Mouse (Mus musculus) G1E (cell line): Measurements from ENCODE around the gene Gucy2c. TPM values are rescaled to one million over a fixed set of nuclear protein-coding genes. Genes with fewer than 3 reads are reported as not detected.

Experiments
- ATAC-seq: 2 replicates; pipeline ENCODE4 v1.8.0; 2016; ENCODE audit warnings: mild to moderate bottlenecking; ENCODE audit not compliant: insufficient number of reproducible peaks, poor library complexity, low FRiP score, severe bottlenecking; ENCODE audit errors: extremely low read depth
- DNase-seq: peaks from one replicate; pipeline ENCODE4 v3.0.0; 2012; ENCODE audit warnings: low spot score
- H3K27me3 ChIP-seq: 2 replicates; pipeline ENCODE4 v1.6.1; 2012; ENCODE audit warnings: mild to moderate bottlenecking, low read length, inconsistent platforms; ENCODE audit not compliant: insufficient read depth
- H3K36me3 ChIP-seq: replicated peaks from 2 replicates; pipeline ENCODE3; 2012; ENCODE audit warnings: mild to moderate bottlenecking, inconsistent platforms
- H3K4me1 ChIP-seq: 2 replicates; pipeline ENCODE4 v1.6.1; 2012; ENCODE audit warnings: low read depth, low read length, inconsistent platforms, mixed read lengths; ENCODE audit not compliant: insufficient read depth
- H3K4me3 ChIP-seq: 2 replicates; pipeline ENCODE4 v1.5.1; 2012; ENCODE audit warnings: low read depth, mild to moderate bottlenecking, inconsistent platforms, low read length, moderate library complexity, mixed read lengths
- H3K9me3 ChIP-seq: replicated peaks from 2 replicates; pipeline ENCODE4 v1.6.1; 2012; ENCODE audit warnings: inconsistent platforms
- CTCF ChIP-seq: IDR thresholded peaks from 2 replicates; pipeline ENCODE4 v1.5.1; 2012; ENCODE audit warnings: low read depth, low read length, inconsistent platforms, mixed read lengths
- GATA1 ChIP-seq: IDR thresholded peaks from 2 replicates; pipeline ENCODE4 v1.6.1; 2012; ENCODE audit warnings: borderline replicate concordance, low read length, inconsistent platforms, mixed read lengths
- GATA2 ChIP-seq: IDR thresholded peaks from 2 replicates; pipeline ENCODE4 v1.6.1; 2012; ENCODE audit warnings: low read depth, low read length, inconsistent platforms, borderline replicate concordance
- POLR2AphosphoS5 ChIP-seq: IDR thresholded peaks from 2 replicates; pipeline ENCODE4 v1.6.1; 2012; ENCODE audit warnings: low read depth, low read length, inconsistent platforms; ENCODE audit not compliant: insufficient replicate concordance
- TAL1 ChIP-seq: conservative IDR thresholded peaks from 2 replicates; pipeline ENCODE4 v1.6.1; 2012; ENCODE audit warnings: low read depth, low read length, inconsistent platforms, mixed read lengths
- polyA plus RNA-seq: library from polyadenylated mRNA; stranded (reverse); fragments of >175 nt; gene quantifications from 2 replicates; pipeline ENCODE4 v1.2.3, GENCODE M21; 2012
- total RNA-seq, 2 experiments: library from RNA; stranded (forward) in 1 of 2; stranded (reverse) in 1 of 2; fragments of 200-1000 nt in 1 of 2; fragments of >200 nt in 1 of 2; fragmentation: Nextera tagmentation in 1 of 2; gene quantifications; 2 replicates each; pipeline ENCODE4 v1.2.3; 2014 to 2017

The Gucy2c gene
- total and polyA plus RNA-seq, 3 experiments: not detected

- ATAC-seq (no peak), DNase-seq (no peak)
- TF ChIP-seq CTCF: no peak
- Histone ChIP-seq H3K9me3 (0 out of 2 replicates have a peak, but pooled peaks cover 2% of the 10 kb centered on the region), H3K36me3 (no peaks in the 10 kb centered on the region), H3K4me3 (no peak overlapping the region), H3K27me3 (no peaks in the 10 kb centered on the region), H3K4me1 (no peaks in the 10 kb centered on the region)
Measured at GRCm38 (mm10) chr6:136714097-136714496, 67.5 kb downstream of the Gucy2c start.

- no peaks in the 10 kb centered on the region for H3K4me1 ChIP-seq
- H3K4me3 ChIP-seq: no peak overlapping the region
- TF ChIP-seq GATA2 (no peak), CTCF (no peak), GATA1 (no peak), TAL1 (no peak), POLR2AphosphoS5 (no peak)
- no peaks in the 10 kb centered on the region for H3K27me3 ChIP-seq
- peaks cover 4% of the 10 kb centered on the region; the same call in 1 of the 2 replicates for H3K9me3 ChIP-seq
- ATAC-seq (no peak), DNase-seq (no peak)
- H3K36me3 ChIP-seq: no peaks in the 10 kb centered on the region
Measured at GRCm38 (mm10) chr6:136710408-136710807, 71.2 kb downstream of the Gucy2c start.

GRCm38 (mm10) chr6:136708597-136708996 lies 73.0 kb downstream of the Gucy2c start:
- TF ChIP-seq CTCF (no peak), GATA1 (no peak), TAL1 (no peak), GATA2 (no peak), POLR2AphosphoS5 (no peak)
- no peaks in the 10 kb centered on the region for H3K4me1 ChIP-seq
- peaks cover 5% of the 10 kb centered on the region; the same call in 1 of the 2 replicates for H3K9me3 ChIP-seq
- ATAC-seq (no peak), DNase-seq (no peak)
- no peaks in the 10 kb centered on the region for H3K36me3 ChIP-seq
- H3K4me3 ChIP-seq: no peak overlapping the region
- no peaks in the 10 kb centered on the region for H3K27me3 ChIP-seq

GRCm38 (mm10) chr6:136701878-136702277 lies 79.7 kb downstream of the Gucy2c start:
- Histone ChIP-seq H3K36me3 (no peaks in the 10 kb centered on the region), H3K27me3 (no peaks in the 10 kb centered on the region), H3K4me1 (no peaks in the 10 kb centered on the region), H3K4me3 (no peak overlapping the region), H3K9me3 (peaks cover 4% of the 10 kb centered on the region; the same call in 1 of the 2 replicates)
- DNase-seq (no peak), ATAC-seq (no peak)
- TF ChIP-seq POLR2AphosphoS5 (no peak), TAL1 (no peak), CTCF (no peak), GATA1 (no peak), GATA2 (no peak)

- TF ChIP-seq GATA1 (no peak), POLR2AphosphoS5 (no peak), CTCF (no peak)
- H3K27me3 ChIP-seq: no peaks in the 10 kb centered on the region
- no peaks in the 10 kb centered on the region for H3K4me1 ChIP-seq
- no peaks in the 10 kb centered on the region for H3K36me3 ChIP-seq
- peaks cover 4% of the 10 kb centered on the region; the same call in 1 of the 2 replicates for H3K9me3 ChIP-seq
- no peak overlapping the region for H3K4me3 ChIP-seq
- no peak for DNase-seq
- no peak for ATAC-seq
Measured at GRCm38 (mm10) chr6:136701185-136701584, 80.4 kb downstream of the Gucy2c start.

GRCm38 (mm10) chr6:136691314-136691713 lies 90.3 kb downstream of the Gucy2c start:
- Histone ChIP-seq H3K4me3 (no peak overlapping the region), H3K4me1 (no peaks in the 10 kb centered on the region), H3K9me3 (peaks cover 4% of the 10 kb centered on the region), H3K27me3 (no peaks in the 10 kb centered on the region), H3K36me3 (no peaks in the 10 kb centered on the region)
- no peak for TF ChIP-seq POLR2AphosphoS5
- no peak for TF ChIP-seq GATA1
- TF ChIP-seq CTCF: no peak
- TF ChIP-seq TAL1: no peak
- TF ChIP-seq GATA2: no peak
- no peak for ATAC-seq
- DNase-seq: no peak

GRCm38 (mm10) chr6:136690527-136690926 lies 91.0 kb downstream of the Gucy2c start:
- Histone ChIP-seq H3K36me3 (no peaks in the 10 kb centered on the region), H3K9me3 (peaks cover 6% of the 10 kb centered on the region), H3K27me3 (no peaks in the 10 kb centered on the region), H3K4me1 (no peaks in the 10 kb centered on the region), H3K4me3 (no peak overlapping the region)
- no peak for ATAC-seq
- TF ChIP-seq GATA1 (no peak), TAL1 (no peak), CTCF (no peak), GATA2 (no peak), POLR2AphosphoS5 (no peak)
- no peak for DNase-seq
